Mouse (Mus musculus): ENCODE data around the gene Egln2. TPM values are rescaled to one million over a fixed set of nuclear protein-coding genes. Genes with fewer than 3 reads are reported as not detected.

Gene Egln2
- polyA plus RNA-seq, 1 experiment = 61.4 TPM

- Histone ChIP-seq H3K27me3 (ENCODE audit: control insufficient read depth, insufficient read depth, insufficient read length) (no peaks in the 10 kb centered on the region), H3K36me3 (ENCODE audit: control insufficient read depth, insufficient read depth) (no peaks in the 10 kb centered on the region), H3K79me2 (ENCODE audit: control insufficient read depth, insufficient read depth) (peaks cover 12% of the 10 kb centered on the region), H3K4me3 (peak overlapping the region; percentile 74), H3K4me2 (ENCODE audit: low read depth) (peak overlapping the region; percentile 79), H3ac (ENCODE audit: control insufficient read depth, insufficient read length) (peak overlapping the region; percentile 46)
- TF ChIP-seq USF1 (IDR thresholded peaks at IDR 0.05; ENCODE audit: low read depth) = no peak
- no peak for TF ChIP-seq POLR2AphosphoS2 (IDR thresholded peaks at IDR 0.05; ENCODE audit: insufficient read length, low read depth)
- TF ChIP-seq E2F4 (IDR thresholded peaks at IDR 0.05; ENCODE audit: insufficient read depth) = no peak
- no peak for TF ChIP-seq CEBPB (IDR thresholded peaks at IDR 0.05; ENCODE audit: insufficient read depth, poor library complexity, severe bottlenecking)
- TF ChIP-seq POLR2A (IDR thresholded peaks at IDR 0.05; ENCODE audit: insufficient read length, low read depth) = no peak
- TF ChIP-seq SRF (IDR thresholded peaks at IDR 0.05; ENCODE audit: control insufficient read depth, insufficient read length, low read depth) = no peak
- TF ChIP-seq MAX (IDR thresholded peaks at IDR 0.05; ENCODE audit: low read depth) = no peak
- no peak for TF ChIP-seq TCF12 (IDR thresholded peaks at IDR 0.05; ENCODE audit: insufficient read depth, poor library complexity, severe bottlenecking)
- no peak for TF ChIP-seq MYOG (IDR thresholded peaks at IDR 0.05; ENCODE audit: control insufficient read depth in 1 of 3, insufficient read depth in 1 of 3, insufficient read length in 2 of 3, low read depth in 2 of 3)
- TF ChIP-seq MYOD1 (IDR thresholded peaks at IDR 0.05; ENCODE audit: control insufficient read depth in 1 of 3, insufficient read length in 2 of 3, low read depth in 2 of 3) = no peak
- no peak for TF ChIP-seq REST (IDR thresholded peaks at IDR 0.05; ENCODE audit: insufficient read depth, insufficient read length)
- no peak for TF ChIP-seq TCF3 (IDR thresholded peaks at IDR 0.05; ENCODE audit: insufficient read length, low read depth)
Measured at GRCm38 (mm10) chr7:27165696-27166095, 906 bp downstream of the Egln2 start.

DNA sequence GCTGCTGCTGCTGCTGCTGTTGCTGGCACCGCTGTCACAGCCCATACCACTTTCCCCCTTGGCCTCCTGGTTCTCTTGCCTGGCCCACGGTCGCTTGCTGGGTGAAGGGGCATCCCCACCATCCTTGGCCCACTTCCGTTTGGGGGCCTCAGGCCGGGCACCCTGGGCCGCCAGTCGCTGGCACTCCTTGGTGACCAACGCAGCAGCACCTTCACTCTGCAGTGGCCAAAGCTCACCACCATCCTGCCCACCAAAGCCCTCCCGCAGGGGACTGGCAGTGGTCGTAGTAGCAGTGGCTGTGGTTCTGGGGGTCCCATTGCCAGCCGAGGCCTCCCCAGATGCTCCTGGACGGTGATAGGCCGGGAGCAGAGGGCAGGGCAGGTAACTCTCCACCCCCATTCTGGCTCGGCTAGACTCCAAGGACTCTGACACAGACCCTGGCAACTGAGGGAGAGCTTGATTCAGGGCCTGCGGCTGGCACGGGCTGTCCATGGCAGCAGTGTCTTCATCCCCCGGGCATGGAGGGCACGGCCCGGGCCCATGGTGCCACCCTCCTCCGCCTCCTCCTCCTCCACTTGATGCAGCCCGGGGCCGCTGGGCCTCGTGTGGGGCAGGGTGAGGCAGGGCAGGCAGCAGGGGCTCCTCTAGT lies 1.5 kb downstream of the Egln2 start:
- H3K79me2 ChIP-seq (ENCODE audit: control insufficient read depth, insufficient read depth) = peaks cover 12% of the 10 kb centered on the region
- H3K36me3 ChIP-seq (ENCODE audit: control insufficient read depth, insufficient read depth) = no peaks in the 10 kb centered on the region
- H3K27me3 ChIP-seq (ENCODE audit: control insufficient read depth, insufficient read depth, insufficient read length) = no peaks in the 10 kb centered on the region
- peak overlapping the region; percentile 79 for H3K4me2 ChIP-seq (ENCODE audit: low read depth)
- TF ChIP-seq POLR2A (IDR thresholded peaks at IDR 0.05; ENCODE audit: insufficient read length, low read depth) (no peak), USF1 (IDR thresholded peaks at IDR 0.05; ENCODE audit: low read depth) (no peak)
- peak overlapping the region; percentile 46 for H3ac ChIP-seq (ENCODE audit: control insufficient read depth, insufficient read length)
- H3K4me3 ChIP-seq = peak overlapping the region; percentile 74

GRCm38 (mm10) chr7:27164112-27164947 lies 2.3 kb downstream of the Egln2 start:
- Histone ChIP-seq H3K36me3 (ENCODE audit: control insufficient read depth, insufficient read depth) (no peaks in the 10 kb centered on the region), H3ac (ENCODE audit: control insufficient read depth, insufficient read length) (no peak overlapping the region), H3K4me2 (ENCODE audit: low read depth) (no peak overlapping the region), H3K27me3 (ENCODE audit: control insufficient read depth, insufficient read depth, insufficient read length) (no peaks in the 10 kb centered on the region), H3K79me2 (ENCODE audit: control insufficient read depth, insufficient read depth) (peaks cover 12% of the 10 kb centered on the region), H3K4me3 (no peak overlapping the region)
- TF ChIP-seq POLR2AphosphoS2 (IDR thresholded peaks at IDR 0.05; ENCODE audit: insufficient read length, low read depth) (peak; percentile 26), REST (IDR thresholded peaks at IDR 0.05; ENCODE audit: insufficient read depth, insufficient read length) (no peak)

DNA sequence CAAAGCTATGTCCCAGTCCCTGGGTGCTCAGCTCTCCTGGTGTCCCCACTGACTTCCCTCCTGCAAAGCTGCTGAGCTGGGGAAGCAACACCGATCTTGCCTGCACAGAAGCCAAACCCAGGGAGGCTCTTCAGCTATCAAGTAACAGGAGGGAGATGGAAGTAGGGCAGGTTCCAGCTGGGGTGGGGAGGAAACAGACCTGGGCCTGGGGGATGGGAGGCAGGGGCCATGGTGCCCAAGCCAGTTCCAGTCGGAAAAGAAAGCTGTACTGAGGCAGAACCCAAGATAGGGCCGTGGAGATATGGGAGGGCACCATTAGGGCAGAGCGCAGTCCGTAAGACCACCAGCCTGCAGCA lies 3.2 kb downstream of the Egln2 start:
- Histone ChIP-seq H3K4me2 (ENCODE audit: low read depth) (peak overlapping the region; percentile 13), H3K79me2 (ENCODE audit: control insufficient read depth, insufficient read depth) (peaks cover 12% of the 10 kb centered on the region), H3K4me3 (no peak overlapping the region), H3K36me3 (ENCODE audit: control insufficient read depth, insufficient read depth) (no peaks in the 10 kb centered on the region), H3K27me3 (ENCODE audit: control insufficient read depth, insufficient read depth, insufficient read length) (no peaks in the 10 kb centered on the region), H3ac (ENCODE audit: control insufficient read depth, insufficient read length) (no peak overlapping the region)
- TF ChIP-seq POLR2A (IDR thresholded peaks at IDR 0.05; ENCODE audit: insufficient read length, low read depth) (no peak), SRF (IDR thresholded peaks at IDR 0.05; ENCODE audit: control insufficient read depth, insufficient read length, low read depth) (no peak), MYOD1 (IDR thresholded peaks at IDR 0.05; ENCODE audit: control insufficient read depth in 1 of 3, insufficient read length in 2 of 3, low read depth in 2 of 3) (no peak), TCF12 (IDR thresholded peaks at IDR 0.05; ENCODE audit: insufficient read depth, poor library complexity, severe bottlenecking) (no peak), REST (IDR thresholded peaks at IDR 0.05; ENCODE audit: insufficient read depth, insufficient read length) (no peak), CEBPB (IDR thresholded peaks at IDR 0.05; ENCODE audit: insufficient read depth, poor library complexity, severe bottlenecking) (no peak), MYOG (IDR thresholded peaks at IDR 0.05; ENCODE audit: control insufficient read depth in 1 of 3, insufficient read depth in 1 of 3, insufficient read length in 2 of 3, low read depth in 2 of 3) (no peak), USF1 (IDR thresholded peaks at IDR 0.05; ENCODE audit: low read depth) (no peak), E2F4 (IDR thresholded peaks at IDR 0.05; ENCODE audit: insufficient read depth) (no peak), TCF3 (IDR thresholded peaks at IDR 0.05; ENCODE audit: insufficient read length, low read depth) (no peak), POLR2AphosphoS2 (IDR thresholded peaks at IDR 0.05; ENCODE audit: insufficient read length, low read depth) (no peak), MAX (IDR thresholded peaks at IDR 0.05; ENCODE audit: low read depth) (no peak)

- TF ChIP-seq E2F4 (IDR thresholded peaks at IDR 0.05; ENCODE audit: insufficient read depth) (no peak), USF1 (IDR thresholded peaks at IDR 0.05; ENCODE audit: low read depth) (no peak), MYOG (IDR thresholded peaks at IDR 0.05; ENCODE audit: control insufficient read depth in 1 of 3, insufficient read depth in 1 of 3, insufficient read length in 2 of 3, low read depth in 2 of 3) (no peak), TCF3 (IDR thresholded peaks at IDR 0.05; ENCODE audit: insufficient read length, low read depth) (no peak), MAX (IDR thresholded peaks at IDR 0.05; ENCODE audit: low read depth) (no peak), CEBPB (IDR thresholded peaks at IDR 0.05; ENCODE audit: insufficient read depth, poor library complexity, severe bottlenecking) (no peak), MYOD1 (IDR thresholded peaks at IDR 0.05; ENCODE audit: control insufficient read depth in 1 of 3, insufficient read length in 2 of 3, low read depth in 2 of 3) (no peak), TCF12 (IDR thresholded peaks at IDR 0.05; ENCODE audit: insufficient read depth, poor library complexity, severe bottlenecking) (no peak), REST (IDR thresholded peaks at IDR 0.05; ENCODE audit: insufficient read depth, insufficient read length) (no peak), SRF (IDR thresholded peaks at IDR 0.05; ENCODE audit: control insufficient read depth, insufficient read length, low read depth) (no peak), POLR2AphosphoS2 (IDR thresholded peaks at IDR 0.05; ENCODE audit: insufficient read length, low read depth) (no peak), POLR2A (IDR thresholded peaks at IDR 0.05; ENCODE audit: insufficient read length, low read depth) (no peak)
- Histone ChIP-seq H3K27me3 (ENCODE audit: control insufficient read depth, insufficient read depth, insufficient read length) (no peaks in the 10 kb centered on the region), H3K79me2 (ENCODE audit: control insufficient read depth, insufficient read depth) (peaks cover 12% of the 10 kb centered on the region), H3K36me3 (ENCODE audit: control insufficient read depth, insufficient read depth) (no peaks in the 10 kb centered on the region), H3ac (ENCODE audit: control insufficient read depth, insufficient read length) (no peak overlapping the region), H3K4me3 (no peak overlapping the region), H3K4me2 (ENCODE audit: low read depth) (peak overlapping the region; percentile 13)
Measured at GRCm38 (mm10) chr7:27162780-27163449, 3.7 kb downstream of the Egln2 start.
